Mouse (Mus musculus) layer of hippocampus, adult 9-11 months (tissue): ENCODE data around the gene Mrpl45.
A peak's percentile ranks its signal among the peaks of the same experiment; 100 is the strongest.

Experiments used
- DNase-seq: peaks from one replicate; pipeline ENCODE4 v3.0.0; 2022

Gene Mrpl45

GRCm38 (mm10) chr11:97336238-97336637 lies 20.7 kb downstream of the Mrpl45 start:
- no peak for DNase-seq

GRCm38 (mm10) chr11:97336751-97337345 lies 21.3 kb downstream of the Mrpl45 start:
- no peak for DNase-seq

GRCm38 (mm10) chr11:97337363-97337762 lies 21.8 kb downstream of the Mrpl45 start:
- DNase-seq, result no peak

GRCm38 (mm10) chr11:97338302-97338976 lies 22.9 kb downstream of the Mrpl45 start:
- no peak for DNase-seq

GRCm38 (mm10) chr11:97338977-97339315 lies 23.4 kb downstream of the Mrpl45 start:
- peak; percentile 46 for DNase-seq

DNA sequence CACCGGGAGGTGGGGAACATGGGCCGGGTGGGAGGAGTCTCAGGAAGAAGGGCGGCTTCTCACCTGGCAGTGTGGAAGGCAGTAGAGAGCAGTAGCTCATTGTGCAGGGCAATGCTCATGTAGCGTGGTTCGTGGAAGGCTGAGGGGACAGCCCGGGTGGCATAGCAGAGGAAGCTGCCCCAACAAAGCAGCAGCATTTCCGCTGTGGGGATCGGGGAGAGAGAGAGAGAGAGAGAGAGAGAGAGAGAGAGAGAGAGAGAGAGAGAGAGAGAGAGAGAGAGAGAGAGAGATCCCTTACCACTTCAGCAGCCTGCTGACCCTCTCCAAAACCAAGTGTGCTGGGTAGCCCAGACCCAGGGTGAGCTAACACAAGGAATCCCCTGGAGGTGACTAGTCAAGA lies 27.7 kb downstream of the Mrpl45 start:
- no peak for DNase-seq

GRCm38 (mm10) chr11:97343619-97344018 lies 28.1 kb downstream of the Mrpl45 start:
- DNase-seq, result no peak

DNA sequence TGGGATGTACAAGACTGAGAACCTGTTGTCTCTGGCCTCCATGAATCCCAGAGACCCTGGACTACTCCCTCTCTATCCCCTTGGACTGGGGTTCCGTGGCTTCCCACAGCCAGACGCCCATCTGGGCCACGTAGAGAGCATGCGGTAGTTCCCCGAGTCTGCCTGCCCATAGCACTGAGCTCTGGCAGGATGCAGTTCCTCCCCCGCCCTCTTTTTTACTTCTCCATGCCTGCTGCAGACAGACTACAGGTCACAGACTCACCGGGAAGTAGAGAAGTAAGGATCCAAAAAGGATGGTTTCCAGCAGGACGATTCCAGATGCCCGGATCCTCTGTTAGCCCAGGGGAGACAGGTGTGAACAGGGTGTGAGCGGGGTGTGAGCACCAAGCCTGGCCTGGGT lies 29.9 kb downstream of the Mrpl45 start:
- no peak for DNase-seq

GRCm38 (mm10) chr11:97346383-97346782 lies 30.9 kb downstream of the Mrpl45 start:
- DNase-seq, result no peak

DNA sequence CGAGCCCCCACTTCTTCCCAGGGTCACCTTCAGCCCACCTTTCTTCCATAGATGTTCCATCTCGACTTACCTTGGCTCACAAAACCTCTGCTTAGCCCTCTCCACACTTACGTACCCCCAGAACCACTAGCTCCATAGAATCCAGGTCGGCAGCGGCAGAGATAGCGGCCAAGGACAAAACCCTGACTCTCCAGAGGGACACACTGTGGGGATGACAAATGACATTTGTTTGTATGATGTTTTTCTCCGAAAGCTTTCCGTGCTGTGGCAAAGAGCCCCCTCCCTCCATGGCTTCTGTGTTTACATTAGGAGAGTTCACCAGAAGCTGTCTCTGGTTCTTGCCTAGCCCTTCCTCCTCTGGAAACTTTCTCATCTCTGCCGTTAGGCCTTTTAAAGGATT lies 31.8 kb downstream of the Mrpl45 start:
- no peak for DNase-seq

GRCm38 (mm10) chr11:97350035-97350434 lies 34.5 kb downstream of the Mrpl45 start:
- peak; percentile 77 for DNase-seq

- DNase-seq, result no peak
Observed at GRCm38 (mm10) chr11:97352027-97352684, 36.6 kb downstream of the Mrpl45 start, which contains the start of gene Gpr179. Gene Gpr179 (minus strand): TSS chr11:97352077.

- no peak for DNase-seq
Observed at GRCm38 (mm10) chr11:97352935-97353597, 37.5 kb downstream of the Mrpl45 start.

DNA sequence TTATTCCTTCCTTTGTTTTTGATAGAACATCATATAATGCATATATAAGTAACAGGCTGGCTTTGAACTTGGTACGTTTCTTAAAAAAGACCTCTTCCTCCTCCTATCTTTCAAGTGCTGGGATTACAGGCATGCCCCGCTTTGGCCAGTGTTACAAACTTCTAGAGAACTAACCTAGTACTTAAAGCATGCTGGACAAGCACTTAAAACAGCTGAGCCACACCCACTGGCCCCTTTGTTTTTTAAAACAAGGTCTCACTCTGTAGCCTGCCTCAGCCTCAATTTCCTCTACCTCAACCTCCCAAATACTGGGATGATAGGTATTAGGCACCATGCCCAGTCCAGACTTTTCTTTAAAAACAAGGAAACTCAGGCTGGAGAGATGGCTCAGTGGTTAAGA lies 39.1 kb downstream of the Mrpl45 start:
- no peak for DNase-seq

DNA sequence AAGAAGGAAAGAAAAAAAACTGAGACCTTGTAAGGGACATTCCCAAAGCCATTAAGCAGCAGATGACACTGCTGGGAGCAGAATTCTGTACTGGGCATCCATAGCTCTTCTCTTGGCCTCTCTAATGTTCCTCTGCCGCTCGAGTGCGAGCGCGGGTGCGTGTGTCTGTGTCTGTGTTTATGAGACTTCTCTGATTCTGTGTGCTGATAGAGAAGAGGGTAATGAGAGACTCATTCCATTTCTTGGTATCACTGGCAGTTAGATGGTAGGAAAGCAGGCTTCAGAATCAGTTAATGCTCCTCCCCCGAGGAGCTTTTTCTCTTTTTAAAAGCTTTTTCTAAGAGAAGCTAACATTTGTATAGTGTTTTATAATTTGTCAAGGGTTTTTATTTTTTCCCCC lies 39.7 kb downstream of the Mrpl45 start:
- DNase-seq, result no peak

DNA sequence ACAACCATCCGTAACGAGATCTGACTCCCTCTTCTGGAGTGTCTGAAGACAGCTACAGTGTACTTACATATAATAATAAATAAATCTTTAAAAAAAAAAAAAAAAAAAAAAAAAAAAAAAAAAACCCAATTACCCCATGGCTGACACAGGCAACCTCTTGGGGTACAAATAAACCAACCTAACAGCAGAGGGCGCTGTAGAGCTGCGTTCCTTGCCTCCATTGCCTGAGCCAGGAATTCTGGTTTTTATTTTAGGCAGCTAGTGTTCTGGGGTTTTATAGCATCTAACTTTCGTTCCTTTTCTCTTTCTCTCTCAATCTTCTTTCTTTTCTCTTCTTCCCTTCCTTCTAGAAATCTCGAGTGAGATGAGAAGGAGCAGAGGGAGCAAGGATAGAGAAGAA lies 42.1 kb downstream of the Mrpl45 start:
- DNase-seq, result peak; percentile 47

DNA sequence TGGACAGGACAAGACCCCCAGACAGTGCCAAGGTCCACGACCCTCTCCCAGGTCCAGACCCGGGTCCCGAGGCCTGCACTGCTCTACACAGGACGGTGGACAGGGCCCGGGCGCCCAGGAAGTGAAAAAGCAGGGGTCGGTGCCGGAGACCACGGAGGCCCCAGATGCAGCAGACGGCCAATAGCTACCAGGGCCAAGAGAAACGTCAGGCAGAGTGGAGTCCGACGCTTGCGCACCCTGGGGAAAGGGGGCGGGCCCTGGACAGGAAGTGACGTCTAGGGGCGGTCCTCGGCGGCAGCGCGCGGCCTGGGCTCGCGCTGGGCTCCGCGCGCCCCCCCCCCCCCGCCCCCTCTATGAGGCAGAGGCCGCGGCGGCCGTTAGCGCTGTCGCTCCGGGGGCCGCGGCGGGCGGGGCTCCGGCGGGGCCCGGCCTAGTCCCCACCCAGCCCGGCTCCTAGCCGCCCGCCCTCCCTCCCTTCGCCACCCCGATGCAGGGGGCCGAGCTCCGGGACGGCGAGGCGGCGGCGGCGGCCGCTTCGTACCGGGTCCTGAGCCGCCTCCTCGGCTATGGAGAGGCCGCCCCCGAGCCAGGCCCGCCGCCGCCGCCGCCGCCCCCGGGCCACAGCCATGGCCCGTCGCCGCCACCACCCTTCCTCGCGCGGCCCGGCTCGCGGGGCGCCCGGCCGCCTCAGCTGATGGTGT lies 46.6 kb downstream of the Mrpl45 start, which contains the start of gene Socs7:
Socs7 (plus strand) TSS at position 604 of the 701 bp plus-strand sequence.
- peak; percentile 94 for DNase-seq

GRCm38 (mm10) chr11:97362649-97362942 lies 47.1 kb downstream of the Mrpl45 start:
- DNase-seq, result no peak

- DNase-seq, result no peak
Observed at GRCm38 (mm10) chr11:97362943-97363643, 47.6 kb downstream of the Mrpl45 start.

DNA sequence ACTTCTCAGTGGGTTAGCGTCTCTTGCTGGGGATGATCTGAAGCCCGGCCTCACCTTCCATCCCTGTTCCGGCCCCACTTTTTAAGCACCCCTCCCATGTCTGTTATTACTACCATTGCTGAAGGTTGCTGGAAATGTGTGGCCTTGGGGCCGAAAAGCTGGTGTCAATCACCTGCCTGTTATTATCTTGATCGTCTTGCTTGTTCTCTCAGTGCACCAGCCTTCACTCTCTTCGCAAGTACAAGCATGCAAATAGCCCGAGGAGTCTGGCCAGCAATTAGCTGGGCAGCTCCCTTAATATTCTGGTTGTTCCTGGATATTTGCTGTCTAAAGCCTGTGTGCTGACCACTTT lies 48.1 kb downstream of the Mrpl45 start:
- DNase-seq, result no peak

DNA sequence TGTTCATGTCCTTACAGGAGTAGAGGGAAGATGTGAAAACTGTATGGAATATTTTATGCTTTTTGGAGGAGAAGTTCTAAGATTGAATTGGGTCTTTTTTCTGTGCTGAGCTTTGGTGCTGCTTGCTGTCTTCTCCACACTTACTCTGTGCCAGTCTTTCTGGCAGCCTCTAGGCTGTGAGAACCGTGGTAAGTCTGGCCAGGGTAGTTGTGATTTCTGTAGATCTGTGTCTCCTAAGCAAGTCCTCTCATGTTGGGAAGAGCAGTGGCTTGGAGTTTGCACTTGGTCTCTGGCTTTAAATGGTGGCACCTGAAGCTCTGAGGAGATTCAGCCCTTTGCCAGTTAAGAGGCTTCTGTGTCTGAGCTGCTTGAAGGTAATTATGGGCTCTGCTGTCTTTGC lies 50.0 kb downstream of the Mrpl45 start:
- DNase-seq, result no peak

DNA sequence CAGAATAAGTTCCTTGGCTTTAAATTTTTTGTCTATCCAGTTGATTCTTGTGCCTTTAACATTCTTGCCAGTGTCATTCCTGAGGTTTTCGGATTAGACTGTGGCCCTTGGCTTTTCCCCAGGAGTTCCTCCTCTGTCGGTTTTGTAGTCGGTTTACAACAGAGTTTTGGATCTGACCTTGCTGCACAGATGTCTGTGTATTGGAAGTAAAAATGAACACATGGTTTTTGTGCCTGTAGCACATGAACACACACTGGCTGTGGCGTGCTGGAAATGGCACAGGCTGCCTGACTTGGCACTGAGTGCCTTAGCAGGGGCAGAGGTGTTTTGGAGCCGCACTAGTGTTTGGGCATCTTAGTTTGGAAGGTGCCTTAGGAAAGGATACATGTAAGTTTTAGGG lies 53.0 kb downstream of the Mrpl45 start:
- peak; percentile 38 for DNase-seq
